Mouse (Mus musculus) embryonic facial prominence, embryonic 15.5 days (tissue): ENCODE results near the gene Oxld1. TPM values are rescaled to one million over a fixed set of nuclear protein-coding genes. Genes with fewer than 3 reads are reported as not detected.

Experiments used
- ATAC-seq: fragments of 200-750 bp; cut with Nextera tagmentation; 2 replicates; pipeline ENCODE4 v1.8.0; 2017; ENCODE audit warnings: low read depth, moderate TSS enrichment; ENCODE audit not compliant: insufficient number of reproducible peaks, low FRiP score, low TSS enrichment
- H3K27ac ChIP-seq: fragments of 300-500 bp; sonication (generic); replicated peaks from 2 replicates; pipeline ENCODE4 v1.5.1; 2015; ENCODE audit warnings: mild to moderate bottlenecking, inconsistent platforms
- H3K27me3 ChIP-seq: fragments of 300-500 bp; sonication (generic); 2 replicates; pipeline ENCODE4 v1.6.1; 2015; ENCODE audit warnings: inconsistent platforms
- H3K36me3 ChIP-seq: fragments of 300-500 bp; sonication (generic); 2 replicates; pipeline ENCODE4 v1.6.1; 2015; ENCODE audit warnings: mild to moderate bottlenecking, inconsistent platforms
- H3K4me1 ChIP-seq: fragments of 300-500 bp; sonication (generic); 2 replicates; pipeline ENCODE4 v1.6.1; 2015; ENCODE audit warnings: inconsistent platforms
- H3K4me2 ChIP-seq: fragments of 300-500 bp; sonication (generic); replicated peaks from 2 replicates; pipeline ENCODE4 v1.6.1; 2015; ENCODE audit warnings: mild to moderate bottlenecking, inconsistent platforms
- H3K4me3 ChIP-seq: fragments of 300-500 bp; sonication (generic); replicated peaks from 2 replicates; pipeline ENCODE4 v1.5.1; 2015; ENCODE audit warnings: mild to moderate bottlenecking, inconsistent platforms
- H3K9ac ChIP-seq: fragments of 300-500 bp; sonication (generic); 2 replicates; pipeline ENCODE4 v1.6.1; 2015; ENCODE audit warnings: inconsistent platforms
- H3K9me3 ChIP-seq: fragments of 300-500 bp; sonication (generic); replicated peaks from 2 replicates; pipeline ENCODE4 v1.6.1; 2016; ENCODE audit warnings: inconsistent platforms
- WGBS: fragments of 180-500 bp; shearing (Covaris S2); methylation state at CpG from one replicate; pipeline ENCODE4 v1.1.7; 2015; 5-methylcytosine and 5-hydroxymethylcytosine counted together
- polyA plus RNA-seq: library from polyadenylated mRNA; unstranded; fragments of >200 nt; fragmentation: Nextera tagmentation; extraction: Ambion mirVana; gene quantifications from 2 replicates; pipeline ENCODE4 v1.2.1, GENCODE M21; 2015

Gene Oxld1
- polyA plus RNA-seq, 1 experiment from 2014 or later: 15.5 TPM

DNA sequence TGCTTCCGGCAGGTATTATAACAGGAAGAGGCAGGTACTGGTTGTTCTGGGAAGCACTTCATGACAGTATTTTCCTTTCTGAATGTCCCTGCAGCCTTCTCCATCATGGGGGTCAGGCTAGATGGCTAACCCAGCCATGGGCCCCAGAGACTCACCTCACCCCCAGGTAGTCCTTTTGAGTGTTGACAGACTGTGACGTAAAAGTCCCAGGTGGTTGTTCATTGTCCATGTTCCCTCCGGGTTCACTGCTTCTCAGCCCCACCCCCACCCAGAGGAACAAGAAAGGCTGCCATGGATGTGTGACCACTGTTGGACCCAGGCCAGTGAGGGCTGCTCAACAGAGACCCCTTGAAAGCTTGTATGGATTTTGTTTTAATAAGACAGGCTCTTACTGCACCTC is 35.5 kb upstream of the Oxld1 start:
- Histone ChIP-seq H3K4me2 (peak overlapping the region; percentile 96), H3K4me3 (peak overlapping the region; percentile 95), H3K27ac (peak overlapping the region; percentile 85; the same call in 1 of the 2 replicates), H3K4me1 (peaks cover 34% of the 10 kb centered on the region), H3K9me3 (no peaks in the 10 kb centered on the region), H3K27me3 (no peaks in the 10 kb centered on the region), H3K36me3 (peaks cover 44% of the 10 kb centered on the region), H3K9ac (0 out of 2 replicates have a peak overlapping the region, but pooled peaks have one; percentile 80)
- ATAC-seq: no peak
- 41% methylated on average over 3 of the region's 3 CpGs for WGBS

DNA sequence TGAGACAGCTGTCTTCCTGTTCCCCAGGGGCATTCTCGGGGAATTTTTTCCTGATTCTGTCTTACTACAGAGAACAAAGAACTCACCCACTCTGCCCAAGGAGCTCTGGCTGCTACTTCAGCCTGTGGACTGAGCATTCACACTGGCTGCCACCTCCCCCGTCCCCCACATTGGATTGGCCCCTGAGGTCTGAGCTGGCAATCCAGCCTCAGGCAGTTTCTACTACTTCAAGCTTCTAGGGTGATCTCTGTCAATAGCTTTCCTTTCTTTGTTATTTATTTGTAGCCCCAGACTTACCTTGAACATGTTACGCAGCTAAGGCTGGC is 35.0 kb upstream of the Oxld1 start:
- Histone ChIP-seq H3K27me3 (no peaks in the 10 kb centered on the region), H3K36me3 (peaks cover 44% of the 10 kb centered on the region), H3K9ac (peak overlapping the region; percentile 80), H3K4me1 (peaks cover 34% of the 10 kb centered on the region), H3K4me3 (peak overlapping the region; percentile 95), H3K9me3 (no peaks in the 10 kb centered on the region), H3K4me2 (peak overlapping the region; percentile 96), H3K27ac (peak overlapping the region; percentile 85)
- 20% methylated on average over 3 of the region's 3 CpGs for WGBS
- no peak for ATAC-seq

DNA sequence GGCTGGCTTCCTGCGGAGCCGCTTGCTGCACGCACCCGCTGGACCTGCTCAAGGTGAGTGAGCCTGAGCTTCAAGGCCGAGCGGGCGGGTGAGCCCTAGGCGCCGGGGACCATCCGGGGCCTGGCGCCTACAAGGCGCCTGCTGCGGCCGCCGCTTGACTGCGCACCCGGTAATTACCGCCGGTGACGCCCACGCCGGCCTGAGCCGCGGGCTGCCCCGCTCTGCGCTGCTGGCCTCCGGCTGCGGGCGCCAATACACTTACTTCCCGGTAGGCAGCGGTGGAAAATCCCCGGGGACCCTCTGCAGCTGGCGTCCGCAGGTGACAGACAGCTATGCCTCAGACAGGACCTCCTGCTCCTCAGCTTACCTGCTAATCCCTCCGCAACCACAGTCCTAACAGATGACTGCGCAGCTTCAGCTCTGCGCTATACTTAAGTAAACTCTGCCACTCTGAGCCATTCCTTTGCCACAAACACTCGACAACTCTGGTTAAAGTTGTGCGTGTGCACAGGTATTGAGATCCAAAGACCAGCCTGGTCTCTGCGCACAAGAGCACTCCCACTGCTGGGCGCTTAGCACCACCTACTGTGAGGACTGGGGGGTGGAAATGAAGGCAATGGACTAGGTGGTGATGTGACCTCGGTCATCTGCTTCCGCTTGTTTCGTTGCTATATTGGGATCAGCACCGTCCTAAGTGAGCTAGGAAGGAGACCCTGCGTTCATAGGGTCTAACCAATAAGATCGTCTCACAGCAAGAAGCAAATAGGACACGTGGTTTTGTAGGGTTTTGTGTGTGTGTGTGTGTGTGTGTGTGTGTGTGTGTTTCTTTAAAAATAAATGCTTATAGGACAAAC is 34.4 kb upstream of the Oxld1 start:
- no peaks in the 10 kb centered on the region for H3K9me3 ChIP-seq
- peak overlapping the region; percentile 95 for H3K4me3 ChIP-seq
- H3K9ac ChIP-seq: peak overlapping the region; percentile 80
- peaks cover 34% of the 10 kb centered on the region for H3K4me1 ChIP-seq
- under 1% methylated on average over 48 of the region's 48 CpGs for WGBS
- no peaks in the 10 kb centered on the region for H3K27me3 ChIP-seq
- peaks cover 44% of the 10 kb centered on the region for H3K36me3 ChIP-seq
- ATAC-seq: peak; percentile 54
- peak overlapping the region; percentile 96 for H3K4me2 ChIP-seq
- H3K27ac ChIP-seq: peak overlapping the region; percentile 85

DNA sequence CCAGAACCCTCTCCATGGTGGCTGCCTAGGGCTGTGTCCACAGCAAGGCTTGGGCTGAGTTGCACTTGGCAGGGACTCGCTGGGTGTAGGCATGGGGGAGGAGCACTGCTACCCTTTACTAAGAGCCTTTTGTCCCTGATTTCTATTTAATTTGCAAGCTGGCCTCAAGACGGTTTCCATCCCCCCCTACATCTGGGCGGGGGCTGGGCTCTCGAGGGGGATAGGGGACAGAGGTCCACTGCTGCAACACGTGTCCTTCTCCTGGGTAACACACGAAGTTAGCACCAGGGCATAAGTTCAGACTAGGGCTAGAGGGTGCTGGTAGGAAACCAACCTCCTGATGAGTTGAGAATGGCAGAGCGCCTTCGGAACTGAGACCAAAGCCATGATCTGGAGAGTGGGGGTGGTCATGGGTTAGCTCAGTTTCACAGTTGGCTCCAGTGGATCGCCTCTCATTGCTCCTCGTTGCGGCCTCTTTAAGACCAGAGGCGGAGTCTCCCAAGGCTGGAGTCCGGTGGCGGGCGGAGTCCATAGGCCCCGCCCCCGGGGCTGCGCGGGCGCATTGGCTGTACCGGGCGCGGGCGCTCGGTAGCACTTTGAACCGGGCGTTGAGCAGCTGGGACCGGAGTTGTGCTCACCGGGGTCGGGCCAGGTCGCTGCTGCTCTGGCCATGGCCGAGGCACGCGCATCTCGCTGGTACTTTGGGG is 33.6 kb upstream of the Oxld1 start, which contains the start of gene Slc25a10:
Gene Slc25a10, plus strand, starts transcription at position 524 of the 707 bp plus-strand sequence.
- Histone ChIP-seq H3K27me3 (no peaks in the 10 kb centered on the region), H3K4me2 (peak within 1 kb of the TSS; percentile 96), H3K4me3 (peak within 1 kb of the TSS; percentile 95), H3K9me3 (no peaks in the 10 kb centered on the region), H3K27ac (peak within 1 kb of the TSS; percentile 85), H3K36me3 (peaks cover 44% of the 10 kb centered on the region), H3K4me1 (peaks cover 37% of the 10 kb centered on the region), H3K9ac (peak within 1 kb of the TSS; percentile 80)
- under 1% methylated on average over 35 of the region's 35 CpGs for WGBS
- ATAC-seq: peak; percentile 86

DNA sequence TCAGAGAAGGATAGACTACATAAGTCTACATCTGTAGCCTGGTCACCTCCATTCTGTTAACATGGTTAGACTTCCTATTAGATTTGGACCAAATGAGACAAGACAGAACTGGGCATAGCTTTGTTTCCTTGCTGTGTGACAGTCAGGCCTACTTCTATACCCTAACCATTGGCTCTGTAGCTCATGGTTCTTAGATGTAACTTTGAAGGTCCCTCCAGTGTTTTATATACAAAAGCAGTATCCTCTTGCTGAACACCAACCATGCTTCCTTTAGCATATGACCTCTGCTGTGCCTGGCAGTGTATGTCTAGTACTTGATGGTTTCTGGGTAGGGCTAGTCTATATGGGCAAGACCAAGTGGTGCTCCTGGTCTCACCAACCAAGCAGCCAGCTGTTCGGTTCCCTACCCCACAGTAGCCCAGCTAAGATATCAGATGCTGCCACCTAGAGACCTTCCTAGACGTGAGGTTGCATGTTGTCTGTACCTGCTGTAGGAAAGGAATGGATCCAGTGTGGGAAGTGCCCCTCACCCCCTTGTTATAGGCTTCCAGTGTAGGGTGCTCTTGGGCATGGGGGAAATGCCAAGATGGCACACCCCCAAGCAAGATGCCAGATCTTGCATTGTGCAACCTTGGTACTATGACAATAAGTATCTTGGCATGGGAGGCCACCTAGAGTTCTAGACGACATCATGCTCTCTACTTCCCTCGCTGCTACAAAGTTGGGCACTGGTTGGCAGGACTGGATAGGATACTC is 32.6 kb upstream of the Oxld1 start:
- Histone ChIP-seq H3K27me3 (no peaks in the 10 kb centered on the region), H3K4me2 (peak overlapping the region; percentile 96), H3K27ac (peak overlapping the region; percentile 85), H3K36me3 (peaks cover 34% of the 10 kb centered on the region), H3K9ac (no peak overlapping the region), H3K9me3 (no peaks in the 10 kb centered on the region), H3K4me1 (peaks cover 44% of the 10 kb centered on the region), H3K4me3 (no peak overlapping the region; the same call in 1 of the 2 replicates)
- WGBS: 36% methylated on average over 4 of the region's 4 CpGs
- ATAC-seq: no peak

DNA sequence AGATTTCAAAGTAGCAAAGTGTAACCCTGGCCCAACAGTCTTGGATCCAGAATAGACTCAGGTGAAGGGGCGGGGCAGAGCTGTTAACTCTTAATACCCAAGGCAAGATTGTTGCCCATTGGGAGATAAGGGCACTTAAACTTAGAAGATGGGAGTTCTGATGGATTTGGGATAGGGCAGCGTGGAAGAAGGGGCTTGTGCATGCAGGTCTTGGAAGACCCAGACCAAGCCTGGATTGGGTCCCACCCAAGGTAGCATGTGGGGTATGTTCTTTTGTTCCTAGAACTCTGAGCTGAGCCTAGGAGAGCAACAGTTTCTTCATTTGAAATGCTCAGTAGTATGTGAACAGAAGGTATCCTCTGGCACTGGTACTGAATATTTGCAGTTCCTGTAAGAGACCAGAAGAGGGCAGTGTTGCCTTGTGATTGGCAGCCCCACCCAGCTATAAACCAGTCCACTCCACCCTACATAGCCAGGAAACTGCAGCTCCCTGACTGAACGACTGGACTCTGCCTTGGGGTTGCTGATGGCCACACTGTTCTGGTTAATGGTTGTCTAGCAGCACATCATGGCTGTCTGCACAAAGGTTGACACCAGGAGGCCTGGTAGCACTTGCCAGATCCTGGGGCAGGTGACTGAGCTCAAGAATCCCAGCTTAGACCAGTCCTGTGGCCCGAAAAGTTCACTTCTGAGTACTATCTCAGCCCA is 31.3 kb upstream of the Oxld1 start:
- ATAC-seq: 0 out of 2 replicates have a peak, but pooled peaks have one; percentile 4
- Histone ChIP-seq H3K9me3 (no peaks in the 10 kb centered on the region), H3K27me3 (no peaks in the 10 kb centered on the region), H3K27ac (peak overlapping the region; percentile 8; the same call in 1 of the 2 replicates), H3K4me2 (no peak overlapping the region), H3K9ac (no peak overlapping the region), H3K36me3 (peaks cover 26% of the 10 kb centered on the region), H3K4me1 (peaks cover 48% of the 10 kb centered on the region), H3K4me3 (no peak overlapping the region)
- 59% methylated on average over 4 of the region's 4 CpGs for WGBS

DNA sequence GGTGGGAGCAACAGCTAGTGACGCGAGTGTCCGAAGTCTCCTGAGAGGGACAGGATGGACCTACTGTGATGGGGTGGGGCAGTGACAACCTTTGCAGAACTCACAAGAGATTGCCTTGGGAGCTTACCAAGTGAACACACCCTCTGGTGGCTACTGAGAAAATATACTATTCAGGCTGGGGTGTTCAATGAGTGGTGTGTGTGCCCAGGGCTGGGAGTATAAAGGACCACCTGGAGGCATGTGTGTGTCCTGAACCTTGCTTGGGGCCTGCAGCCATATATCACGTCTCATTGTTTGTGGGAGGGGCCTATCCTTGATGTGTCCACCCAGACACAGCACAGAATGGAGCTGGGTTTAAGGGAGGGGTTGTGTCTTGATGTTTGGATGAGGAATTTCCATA is 30.6 kb upstream of the Oxld1 start:
- 72% methylated on average over 4 of the region's 4 CpGs for WGBS

DNA sequence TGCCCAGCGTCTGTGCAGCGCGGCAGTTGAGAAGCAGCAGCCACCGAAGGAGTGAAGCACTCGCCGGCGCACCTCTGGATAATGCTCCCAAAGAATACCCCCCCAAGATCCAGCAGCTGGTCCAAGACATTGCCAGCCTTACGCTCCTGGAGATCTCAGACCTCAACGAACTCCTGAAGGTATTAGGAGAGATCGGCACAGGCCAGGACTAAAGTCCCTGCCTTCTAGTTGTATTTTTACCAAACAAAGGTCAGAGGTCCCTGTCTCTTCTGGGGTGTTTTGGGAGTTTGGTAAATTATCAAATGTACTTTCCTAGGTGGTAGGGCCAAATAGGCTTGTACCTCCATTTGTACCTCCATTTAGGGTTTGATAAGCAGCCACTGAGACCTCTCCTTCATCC is 27.4 kb upstream of the Oxld1 start:
- Histone ChIP-seq H3K9me3 (no peaks in the 10 kb centered on the region), H3K27ac (peak overlapping the region; percentile 88), H3K9ac (peak overlapping the region; percentile 91), H3K4me3 (peak overlapping the region; percentile 99), H3K36me3 (peaks cover 60% of the 10 kb centered on the region), H3K27me3 (no peaks in the 10 kb centered on the region), H3K4me1 (peaks cover 28% of the 10 kb centered on the region), H3K4me2 (peak overlapping the region; percentile 83)
- ATAC-seq: no peak
- 5% methylated on average over 10 of the region's 10 CpGs for WGBS

More for the DNA sequence above, 30.6 kb upstream of the Oxld1 start:
- no peak for ATAC-seq
- Histone ChIP-seq H3K9ac (no peak overlapping the region), H3K27me3 (no peaks in the 10 kb centered on the region), H3K27ac (no peak overlapping the region), H3K4me1 (peaks cover 50% of the 10 kb centered on the region), H3K36me3 (peaks cover 29% of the 10 kb centered on the region), H3K9me3 (no peaks in the 10 kb centered on the region), H3K4me3 (no peak overlapping the region), H3K4me2 (no peak overlapping the region)

DNA sequence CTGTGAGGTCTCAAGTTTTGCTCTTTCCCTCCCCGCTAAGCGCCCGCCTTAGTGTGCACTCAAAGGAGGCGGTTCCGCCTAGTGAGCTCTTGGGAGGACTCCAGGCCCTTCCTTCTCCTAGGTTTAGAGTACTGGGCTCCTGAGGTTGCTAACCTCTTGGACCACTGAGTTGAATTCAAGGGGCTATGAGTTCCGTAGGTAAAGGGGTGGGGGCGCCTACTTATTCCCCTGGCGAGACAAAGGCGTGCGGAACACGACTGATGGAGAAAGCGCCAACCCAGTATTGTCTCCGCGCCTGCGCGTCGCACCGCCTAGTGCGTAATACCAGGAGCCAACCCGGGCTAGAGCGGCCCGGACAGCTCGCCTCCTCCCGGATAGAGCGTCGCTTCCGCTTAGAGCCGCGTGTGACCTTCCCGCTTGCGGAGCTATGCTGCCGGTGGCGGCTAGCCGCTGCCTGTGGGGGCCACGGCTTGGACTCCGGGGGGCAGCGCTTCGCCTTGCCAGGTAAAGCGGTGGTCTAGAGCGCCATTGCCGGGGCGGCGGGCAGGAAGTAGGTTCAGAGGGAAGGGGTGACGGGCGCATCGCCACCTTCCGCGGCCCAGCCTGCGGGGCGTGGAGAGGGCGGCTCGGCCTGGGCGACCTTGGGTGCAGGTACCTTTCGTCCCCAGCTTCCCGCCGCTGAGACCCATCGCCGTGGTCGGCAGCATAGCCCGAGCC is 26.6 kb upstream of the Oxld1 start, which contains the start of gene Mrpl12:
Gene Mrpl12, plus strand, starts transcription at position 349 of the 717 bp plus-strand sequence.
- Histone ChIP-seq H3K4me2 (peak within 1 kb of the TSS; percentile 83), H3K4me3 (peak within 1 kb of the TSS; percentile 99), H3K36me3 (peaks cover 67% of the 10 kb centered on the region), H3K27ac (peak within 1 kb of the TSS; percentile 88), H3K9me3 (no peaks in the 10 kb centered on the region), H3K27me3 (no peaks in the 10 kb centered on the region), H3K4me1 (peaks cover 23% of the 10 kb centered on the region), H3K9ac (peak within 1 kb of the TSS; percentile 91)
- ATAC-seq: peak; percentile 94
- under 1% methylated on average over 60 of the region's 60 CpGs for WGBS

DNA sequence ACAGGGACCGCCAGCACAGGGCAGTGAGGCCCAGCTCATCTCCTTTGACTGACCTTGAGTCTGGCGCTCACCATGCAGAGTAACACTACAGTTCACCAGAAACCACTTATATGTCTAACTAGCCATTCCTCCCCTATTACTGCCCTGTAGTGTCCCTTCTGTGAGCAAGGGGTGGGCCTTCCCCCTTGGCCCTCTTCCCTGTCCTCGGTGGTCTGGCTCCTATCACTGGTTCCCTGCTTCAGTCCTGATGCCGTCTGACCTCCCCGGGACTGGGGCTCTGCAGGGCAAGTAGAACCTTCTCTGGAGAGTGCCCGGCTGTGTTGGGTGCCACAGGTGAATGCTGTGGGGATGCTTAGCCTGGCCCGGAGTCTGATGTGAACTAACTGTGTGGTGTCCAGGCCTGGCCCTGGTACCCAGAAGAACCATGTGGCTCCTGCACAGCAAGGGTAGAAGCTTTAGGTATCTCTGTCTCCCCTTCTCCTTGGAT is 25.6 kb upstream of the Oxld1 start:
- H3K4me2 ChIP-seq: peak overlapping the region; percentile 83
- 85% methylated on average over 7 of the region's 7 CpGs for WGBS
- H3K9me3 ChIP-seq: no peaks in the 10 kb centered on the region
- peak overlapping the region; percentile 88; the same call in 1 of the 2 replicates for H3K27ac ChIP-seq
- peaks cover 70% of the 10 kb centered on the region for H3K36me3 ChIP-seq
- H3K4me1 ChIP-seq: peaks cover 22% of the 10 kb centered on the region
- 0 out of 2 replicates have a peak overlapping the region, but pooled peaks have one; percentile 69 for H3K9ac ChIP-seq
- peak overlapping the region; percentile 99 for H3K4me3 ChIP-seq
- no peak for ATAC-seq
- H3K27me3 ChIP-seq: no peaks in the 10 kb centered on the region
